Mouse (Mus musculus): ENCODE measurements around the gene Bik.

Gene Bik

DNA sequence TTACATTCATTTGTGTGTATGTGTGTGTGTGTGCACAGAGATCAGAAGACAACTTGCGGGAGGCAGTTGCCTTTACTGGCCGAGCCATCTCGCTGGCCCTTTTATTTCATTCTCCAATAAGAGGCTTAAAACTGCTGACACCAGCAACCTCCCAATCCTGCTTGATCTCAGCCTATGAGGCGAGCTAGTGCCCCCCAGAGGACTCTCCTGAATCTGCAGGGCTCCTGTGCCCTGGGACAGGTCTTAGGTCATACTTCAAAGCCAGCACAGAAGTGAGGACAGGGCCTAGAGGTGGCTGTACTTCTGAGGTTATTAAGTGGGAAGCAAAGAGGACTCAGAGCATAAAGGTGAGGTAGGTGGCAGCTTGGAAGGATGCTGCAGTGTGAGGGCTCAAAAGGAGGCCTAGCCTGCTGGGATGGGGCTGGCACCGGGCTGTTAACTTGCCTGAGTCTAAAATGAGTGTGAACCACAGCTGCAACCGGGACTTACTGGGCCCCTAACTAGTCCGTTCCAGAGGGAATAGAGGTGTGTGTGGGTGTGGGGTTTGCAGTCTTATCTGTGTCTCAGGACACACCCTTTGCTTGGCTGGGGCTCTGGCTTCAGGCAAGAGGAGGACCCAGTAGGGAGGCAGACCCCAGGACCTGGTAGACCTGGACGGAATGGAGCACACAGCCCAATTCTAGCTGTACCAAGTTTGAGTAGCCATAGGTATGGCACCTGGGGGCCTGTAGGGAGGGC is 56.9 kb downstream of the Bik start:
- in situ Hi-C loops (cut with MboI) = no loop called here

DNA sequence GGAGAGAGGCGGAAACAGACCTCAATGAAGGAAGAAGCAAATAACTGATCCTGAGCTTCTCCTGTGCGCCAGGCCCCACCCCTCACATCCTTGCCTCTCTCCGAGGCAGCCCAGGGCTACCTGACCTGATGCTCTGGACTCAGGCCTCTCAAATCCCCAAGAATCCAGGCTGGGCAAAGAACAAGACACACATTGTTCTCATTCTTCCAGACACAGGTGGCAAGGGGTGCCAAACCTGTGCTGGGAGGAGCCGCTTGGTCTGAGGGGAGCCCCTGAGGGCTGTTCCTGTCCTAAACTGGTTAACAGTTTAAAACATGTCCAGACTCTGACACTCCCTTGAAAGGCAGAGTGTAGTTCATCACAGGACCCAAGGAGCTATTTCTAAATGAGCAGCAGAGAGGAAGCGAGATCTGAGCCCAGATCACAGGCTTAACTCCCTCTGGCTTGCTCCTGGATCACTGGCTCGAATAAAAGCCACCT is 58.1 kb downstream of the Bik start:
- in situ Hi-C loops (cut with MboI) = no loop called here

DNA sequence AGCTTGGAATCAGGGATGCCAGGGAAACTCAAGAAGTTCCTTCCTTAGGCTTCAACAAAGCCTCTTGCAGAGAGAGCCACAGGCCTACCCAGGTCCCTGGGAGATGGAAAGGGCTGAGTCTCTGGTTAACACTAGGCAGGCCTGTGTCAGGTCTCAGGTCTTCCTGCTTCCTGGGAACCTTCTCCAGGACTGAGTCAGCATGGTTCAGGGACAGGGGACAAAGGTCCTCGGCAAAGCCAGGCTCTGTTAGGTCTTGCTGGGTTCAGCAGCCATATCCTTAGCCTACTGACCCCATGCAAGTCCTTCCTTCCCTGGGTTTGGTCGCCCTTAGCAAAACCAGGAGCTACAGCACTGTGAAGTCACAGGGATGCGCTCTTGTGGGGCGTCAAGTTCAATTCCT is 64.2 kb downstream of the Bik start:
- in situ Hi-C loops (cut with MboI) = no loop called here

DNA sequence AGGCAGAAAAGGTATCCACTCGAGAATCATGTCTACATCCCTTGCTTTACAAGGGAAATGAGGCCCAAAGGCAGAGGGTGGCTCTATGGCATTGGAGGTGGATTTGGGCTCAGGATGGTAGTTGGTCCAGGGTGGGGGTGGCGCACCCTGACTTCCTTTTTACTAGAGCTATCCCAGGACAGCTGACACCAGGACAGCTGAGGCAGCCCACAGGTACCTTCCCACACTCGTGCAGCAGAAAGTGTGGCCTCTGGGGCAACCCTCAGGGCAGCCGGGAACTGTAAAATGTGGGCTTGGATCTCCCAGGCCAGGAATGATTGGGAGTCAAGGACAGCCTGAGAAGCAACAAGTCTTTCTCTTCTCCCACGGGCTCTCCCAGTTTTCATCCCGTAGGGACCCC is 65.1 kb downstream of the Bik start:
- in situ Hi-C loops (cut with MboI) = no loop called here

DNA sequence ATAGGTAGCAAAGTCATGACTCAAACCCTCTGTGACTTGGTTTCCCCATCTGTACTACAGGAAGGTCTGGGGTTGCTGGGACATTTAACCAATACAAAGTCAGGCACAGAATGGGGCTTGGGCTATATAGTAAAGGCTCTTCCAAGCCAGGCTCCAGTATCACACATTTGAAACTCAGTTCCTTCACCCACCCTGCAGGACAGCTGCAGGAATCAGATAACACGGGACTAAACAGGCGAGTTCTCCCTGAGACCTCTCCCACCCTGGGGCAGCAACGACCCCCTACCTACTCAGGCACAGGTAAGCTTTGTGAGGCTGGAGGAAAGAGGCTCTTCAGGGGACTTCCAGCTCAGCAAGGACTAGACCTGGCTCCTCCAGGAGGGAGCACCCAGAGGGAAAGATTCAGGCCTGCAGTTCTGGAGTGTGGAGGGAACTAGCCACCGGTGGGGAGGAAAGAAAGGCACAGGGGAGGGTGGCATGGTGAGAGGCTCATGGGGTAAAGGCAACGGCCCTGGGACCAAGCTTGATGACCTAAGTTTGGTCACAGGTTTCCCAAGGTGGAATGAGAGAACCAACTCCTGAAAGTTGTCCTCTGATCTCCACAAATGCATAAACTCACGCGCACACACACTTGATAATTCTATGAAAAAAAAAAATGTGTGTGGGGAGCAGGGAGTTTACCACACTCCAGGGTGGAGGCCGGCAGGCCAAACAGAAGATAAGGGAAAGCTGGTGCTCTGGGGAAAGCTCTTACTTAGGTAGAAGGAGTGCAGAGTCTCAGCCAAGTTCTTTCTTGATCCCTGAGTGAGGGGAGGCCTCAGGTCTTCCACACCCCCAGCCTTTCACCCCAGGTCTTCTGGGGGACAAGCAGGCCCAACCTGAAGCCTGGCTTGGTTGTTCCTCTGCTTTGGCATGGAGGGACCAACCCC is 65.9 kb downstream of the Bik start:
- in situ Hi-C loops (cut with MboI) = no loop called here

DNA sequence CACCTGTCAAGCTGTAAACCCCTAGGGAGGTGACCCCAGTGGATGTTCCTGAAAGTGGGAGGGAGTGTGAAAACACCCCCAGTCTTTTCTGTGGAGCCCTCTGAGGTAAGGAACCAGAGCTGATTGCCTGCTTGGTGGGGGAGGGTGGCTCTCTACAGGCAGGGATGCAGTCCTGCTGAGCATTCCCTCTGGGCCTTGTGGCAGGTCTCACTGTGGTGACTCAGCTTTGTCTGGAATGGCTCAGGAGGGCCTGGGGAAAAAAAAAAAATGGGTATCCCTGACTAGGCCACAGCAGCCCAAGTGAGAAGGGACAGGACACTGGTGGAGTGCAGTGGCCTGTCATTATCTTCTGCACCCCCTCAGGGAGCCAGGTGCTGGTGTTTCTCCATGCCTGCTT is 66.5 kb downstream of the Bik start:
- in situ Hi-C loops (cut with MboI) = no loop called here

DNA sequence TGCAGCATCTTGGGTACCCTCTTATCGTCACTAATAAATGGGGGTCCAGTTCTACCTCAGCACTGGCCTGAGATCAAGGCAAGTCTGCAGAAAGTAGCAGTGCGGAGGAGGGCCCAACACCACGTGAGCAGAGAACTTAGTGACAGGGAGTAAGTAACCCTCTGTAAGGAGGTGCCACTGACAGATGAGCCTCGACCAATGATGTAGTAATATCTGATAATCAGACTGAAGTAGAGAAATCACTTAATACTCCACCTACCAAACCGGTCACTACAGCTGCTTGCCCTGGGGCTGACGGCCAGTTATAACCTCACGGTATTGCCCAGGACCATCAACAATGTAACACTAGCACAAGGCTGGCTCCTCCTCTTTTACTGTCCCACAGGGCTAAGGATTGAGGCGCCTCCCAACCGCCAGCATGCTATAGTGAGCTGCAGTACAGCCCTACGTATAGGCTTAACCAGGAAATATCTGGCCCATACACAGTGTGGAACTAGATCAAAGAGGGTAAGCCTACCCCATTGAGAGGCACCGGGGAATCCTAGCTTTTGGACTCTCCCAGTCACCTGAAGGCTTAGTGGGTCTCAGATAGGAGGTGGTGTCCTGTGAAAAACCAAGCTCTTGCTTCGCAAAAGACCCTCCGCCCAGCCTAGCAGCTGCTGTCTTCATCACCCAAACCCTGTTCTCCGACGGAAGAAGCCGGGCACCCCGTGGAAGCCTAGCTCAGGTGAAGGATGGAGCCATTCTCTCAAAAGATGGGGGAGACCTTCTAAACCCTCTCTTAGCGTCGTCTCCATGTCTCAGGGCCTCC is 67.2 kb downstream of the Bik start:
- in situ Hi-C loops (cut with MboI) = no loop called here
